Mouse (Mus musculus) limb, embryonic 13.5 days (tissue): ENCODE measurements at regions not wholly inside any gene's neighbourhood (a gene's known extent, or its start where the extent isn't known, plus 50 kb on each side); places are given as distances from the start of the nearest gene placed in this dataset.

ENCODE experiments used
- ATAC-seq: fragments of 200-750 bp; cut with Nextera tagmentation; 2 replicates; pipeline ENCODE4 v1.8.0; 2017; ENCODE audit warnings: low read depth, moderate number of reproducible peaks, moderate TSS enrichment; ENCODE audit not compliant: low FRiP score
- H3K27ac ChIP-seq: fragments of 300-500 bp; sonication (generic); 2 replicates; pipeline ENCODE4 v1.5.1; 2015; ENCODE audit warnings: inconsistent platforms, mild to moderate bottlenecking, moderate library complexity
- H3K27me3 ChIP-seq: fragments of 300-500 bp; sonication (generic); 2 replicates; pipeline ENCODE4 v1.6.1; 2015; ENCODE audit warnings: mild to moderate bottlenecking, inconsistent platforms
- H3K36me3 ChIP-seq: fragments of 300-500 bp; sonication (generic); 2 replicates; pipeline ENCODE4 v1.6.1; 2015; ENCODE audit warnings: inconsistent platforms, mild to moderate bottlenecking, moderate library complexity
- H3K4me1 ChIP-seq: fragments of 300-500 bp; sonication (generic); 2 replicates; pipeline ENCODE4 v1.6.1; 2015; ENCODE audit warnings: inconsistent platforms
- H3K4me2 ChIP-seq: fragments of 300-500 bp; sonication (generic); replicated peaks from 2 replicates; pipeline ENCODE4 v1.6.1; 2015; ENCODE audit warnings: inconsistent platforms, mild to moderate bottlenecking, moderate library complexity
- H3K4me3 ChIP-seq: fragments of 300-500 bp; sonication (generic); 2 replicates; pipeline ENCODE4 v1.5.1; 2015; ENCODE audit warnings: moderate library complexity, mild to moderate bottlenecking, inconsistent platforms
- H3K9ac ChIP-seq: fragments of 300-500 bp; sonication (generic); 2 replicates; pipeline ENCODE4 v1.6.1; 2015; ENCODE audit warnings: mild to moderate bottlenecking, inconsistent platforms
- H3K9me3 ChIP-seq: fragments of 300-500 bp; sonication (generic); 2 replicates; pipeline ENCODE4 v1.6.1; 2016; ENCODE audit warnings: inconsistent platforms
- WGBS: fragments of 180-500 bp; shearing (Covaris S2); methylation state at CpG from one replicate; pipeline ENCODE4 v1.1.7; 2015; 5-methylcytosine and 5-hydroxymethylcytosine counted together

GRCm38 (mm10) chr6:127321031-127321430 is 125.6 kb upstream of the Parp11 start:
- H3K27ac ChIP-seq = no peak overlapping the region
- H3K4me3 ChIP-seq = no peak overlapping the region
- H3K4me2 ChIP-seq = no peak overlapping the region
- H3K36me3 ChIP-seq = no peaks in the 10 kb centered on the region
- no peaks in the 10 kb centered on the region for H3K27me3 ChIP-seq
- 90% methylated on average over 3 of the region's 3 CpGs for WGBS
- no peaks in the 10 kb centered on the region for H3K9me3 ChIP-seq
- H3K4me1 ChIP-seq = peaks cover 20% of the 10 kb centered on the region
- H3K9ac ChIP-seq = no peak overlapping the region
- ATAC-seq = no peak

GRCm38 (mm10) chr6:127322398-127322797 is 124.2 kb upstream of the Parp11 start:
- Histone ChIP-seq H3K4me2 (no peak overlapping the region), H3K9me3 (no peaks in the 10 kb centered on the region), H3K27me3 (no peaks in the 10 kb centered on the region), H3K4me3 (no peak overlapping the region), H3K36me3 (no peaks in the 10 kb centered on the region), H3K9ac (no peak overlapping the region), H3K27ac (no peak overlapping the region), H3K4me1 (peaks cover 23% of the 10 kb centered on the region)
- 86% methylated on average over 7 of the region's 7 CpGs for WGBS
- ATAC-seq = no peak

GRCm38 (mm10) chr6:127324984-127325383 is 121.7 kb upstream of the Parp11 start:
- no peaks in the 10 kb centered on the region for H3K36me3 ChIP-seq
- no peak for ATAC-seq
- no peaks in the 10 kb centered on the region for H3K27me3 ChIP-seq
- H3K9ac ChIP-seq = no peak overlapping the region
- H3K4me3 ChIP-seq = no peak overlapping the region
- WGBS = 59% methylated on average over 5 of the region's 5 CpGs
- no peak overlapping the region for H3K4me2 ChIP-seq
- peaks cover 37% of the 10 kb centered on the region for H3K4me1 ChIP-seq
- H3K9me3 ChIP-seq = no peaks in the 10 kb centered on the region
- H3K27ac ChIP-seq = no peak overlapping the region

GRCm38 (mm10) chr6:127325596-127326332 is 120.9 kb upstream of the Parp11 start:
- H3K4me3 ChIP-seq = no peak overlapping the region
- H3K36me3 ChIP-seq = no peaks in the 10 kb centered on the region
- no peak for ATAC-seq
- no peaks in the 10 kb centered on the region for H3K27me3 ChIP-seq
- H3K27ac ChIP-seq = no peak overlapping the region
- H3K9me3 ChIP-seq = no peaks in the 10 kb centered on the region
- peaks cover 41% of the 10 kb centered on the region for H3K4me1 ChIP-seq
- no peak overlapping the region for H3K9ac ChIP-seq
- H3K4me2 ChIP-seq = no peak overlapping the region
- WGBS = 64% methylated on average over 7 of the region's 7 CpGs

GRCm38 (mm10) chr6:127326333-127326729 is 120.3 kb upstream of the Parp11 start:
- no peaks in the 10 kb centered on the region for H3K9me3 ChIP-seq
- peaks cover 47% of the 10 kb centered on the region for H3K4me1 ChIP-seq
- no peaks in the 10 kb centered on the region for H3K36me3 ChIP-seq
- no peak for ATAC-seq
- no peak overlapping the region for H3K4me3 ChIP-seq
- H3K9ac ChIP-seq = no peak overlapping the region
- 80% methylated on average over 6 of the region's 6 CpGs for WGBS
- H3K27ac ChIP-seq = no peak overlapping the region
- H3K4me2 ChIP-seq = no peak overlapping the region
- H3K27me3 ChIP-seq = no peaks in the 10 kb centered on the region

- Histone ChIP-seq H3K27me3 (no peaks in the 10 kb centered on the region), H3K27ac (peak overlapping the region; percentile 95), H3K36me3 (no peaks in the 10 kb centered on the region), H3K4me1 (peaks cover 44% of the 10 kb centered on the region), H3K4me3 (peak overlapping the region; percentile 40), H3K9ac (peak overlapping the region; percentile 52), H3K9me3 (no peaks in the 10 kb centered on the region), H3K4me2 (peak overlapping the region; percentile 69)
- peak; percentile 8; the same call in 1 of the 2 replicates for ATAC-seq
- 43% methylated on average over 20 of the region's 20 CpGs for WGBS
These were observed 117.2 kb upstream of the Parp11 start for GRCm38 (mm10) chr6:127329191-127330014.

- Histone ChIP-seq H3K27me3 (no peaks in the 10 kb centered on the region), H3K4me2 (peak overlapping the region; percentile 69), H3K4me3 (peak overlapping the region; percentile 40), H3K4me1 (peaks cover 37% of the 10 kb centered on the region), H3K36me3 (no peaks in the 10 kb centered on the region), H3K9me3 (no peaks in the 10 kb centered on the region), H3K27ac (peak overlapping the region; percentile 95), H3K9ac (peak overlapping the region; percentile 61)
- peak; percentile 97 for ATAC-seq
- WGBS = under 1% methylated on average over 46 of the region's 46 CpGs
These were observed 116.5 kb upstream of the Parp11 start for GRCm38 (mm10) chr6:127330015-127330705.

GRCm38 (mm10) chr6:127331091-127331490 is 115.5 kb upstream of the Parp11 start:
- WGBS = 78% methylated on average over 5 of the region's 5 CpGs
- H3K36me3 ChIP-seq = no peaks in the 10 kb centered on the region
- H3K4me3 ChIP-seq = no peak overlapping the region
- H3K4me1 ChIP-seq = peaks cover 37% of the 10 kb centered on the region
- H3K27me3 ChIP-seq = no peaks in the 10 kb centered on the region
- ATAC-seq = no peak
- H3K9me3 ChIP-seq = no peaks in the 10 kb centered on the region
- H3K4me2 ChIP-seq = peak overlapping the region; percentile 69; the same call in 1 of the 2 replicates
- H3K27ac ChIP-seq = peak overlapping the region; percentile 95
- no peak overlapping the region for H3K9ac ChIP-seq

GRCm38 (mm10) chr6:127334256-127334655 is 112.4 kb upstream of the Parp11 start:
- no peak overlapping the region for H3K9ac ChIP-seq
- H3K9me3 ChIP-seq = no peaks in the 10 kb centered on the region
- H3K4me2 ChIP-seq = no peak overlapping the region
- no peak for ATAC-seq
- H3K27ac ChIP-seq = no peak overlapping the region
- H3K27me3 ChIP-seq = no peaks in the 10 kb centered on the region
- no peak overlapping the region for H3K4me3 ChIP-seq
- H3K36me3 ChIP-seq = no peaks in the 10 kb centered on the region
- WGBS = 87% methylated on average over 6 of the region's 6 CpGs
- H3K4me1 ChIP-seq = peaks cover 57% of the 10 kb centered on the region

- 0 out of 2 replicates have a peak, but pooled peaks have one; percentile 6 for ATAC-seq
- Histone ChIP-seq H3K27ac (no peak overlapping the region), H3K27me3 (no peaks in the 10 kb centered on the region), H3K4me1 (peaks cover 48% of the 10 kb centered on the region), H3K9ac (no peak overlapping the region), H3K4me3 (no peak overlapping the region), H3K36me3 (no peaks in the 10 kb centered on the region), H3K4me2 (no peak overlapping the region), H3K9me3 (no peaks in the 10 kb centered on the region)
- WGBS = 64% methylated on average over 7 of the region's 7 CpGs
These were observed 111.2 kb upstream of the Parp11 start for GRCm38 (mm10) chr6:127335462-127335886.

- Histone ChIP-seq H3K36me3 (no peaks in the 10 kb centered on the region), H3K9me3 (no peaks in the 10 kb centered on the region), H3K27ac (0 out of 2 replicates have a peak overlapping the region, but pooled peaks have one; percentile 67), H3K27me3 (no peaks in the 10 kb centered on the region), H3K9ac (peak overlapping the region; percentile 32; the same call in 1 of the 2 replicates), H3K4me3 (no peak overlapping the region), H3K4me1 (peaks cover 42% of the 10 kb centered on the region), H3K4me2 (0 out of 2 replicates have a peak overlapping the region, but pooled peaks have one; percentile 37)
- WGBS = 35% methylated on average over 12 of the region's 12 CpGs
- ATAC-seq = no peak
These were observed 110.5 kb upstream of the Parp11 start for GRCm38 (mm10) chr6:127335996-127336660.
